Mouse (Mus musculus) kidney, embryonic 15.5 days (tissue): ENCODE measurements around the gene Sit1. TPM values are rescaled to one million over a fixed set of nuclear protein-coding genes. Genes with fewer than 3 reads are reported as not detected.
"Not testable (repeated sequence)": the region's sequence is repeated elsewhere in the genome, so short reads cannot be mapped to it uniquely, and the experiment has no call there.

Experiments
- ATAC-seq: fragments of 200-750 bp; cut with Nextera tagmentation; replicated peaks from 2 replicates; pipeline ENCODE4 v1.8.0; 2017; ENCODE audit warnings: moderate TSS enrichment; ENCODE audit not compliant: low FRiP score
- H3K27ac ChIP-seq: fragments of 300-500 bp; sonication (generic); 2 replicates; pipeline ENCODE4 v1.5.1; 2015; ENCODE audit warnings: mild to moderate bottlenecking, inconsistent platforms
- H3K27me3 ChIP-seq: fragments of 300-500 bp; sonication (generic); 2 replicates; pipeline ENCODE4 v1.6.1; 2015; ENCODE audit warnings: inconsistent platforms
- H3K36me3 ChIP-seq: fragments of 300-500 bp; sonication (generic); 2 replicates; pipeline ENCODE4 v1.6.1; 2015; ENCODE audit warnings: inconsistent platforms
- H3K4me1 ChIP-seq: fragments of 300-500 bp; sonication (generic); 2 replicates; pipeline ENCODE4 v1.6.1; 2015; ENCODE audit warnings: inconsistent platforms
- H3K4me2 ChIP-seq: fragments of 300-500 bp; sonication (generic); 2 replicates; pipeline ENCODE4 v1.6.1; 2015; ENCODE audit warnings: moderate library complexity, mild to moderate bottlenecking, inconsistent platforms
- H3K4me3 ChIP-seq: fragments of 300-500 bp; sonication (generic); replicated peaks from 2 replicates; pipeline ENCODE4 v1.5.1; 2015; ENCODE audit warnings: mild to moderate bottlenecking, inconsistent platforms
- H3K9ac ChIP-seq: fragments of 300-500 bp; sonication (generic); 2 replicates; pipeline ENCODE4 v1.6.1; 2015; ENCODE audit warnings: mild to moderate bottlenecking, inconsistent platforms
- H3K9me3 ChIP-seq: fragments of 300-500 bp; sonication (generic); replicated peaks from 2 replicates; pipeline ENCODE4 v1.6.1; 2016; ENCODE audit warnings: inconsistent platforms
- WGBS: fragments of 180-500 bp; shearing (Covaris S2); methylation state at CpG from one replicate; pipeline ENCODE4 v1.1.7; 2015; ENCODE audit warnings: mixed read lengths; 5-methylcytosine and 5-hydroxymethylcytosine counted together
- polyA plus RNA-seq: library from polyadenylated mRNA; unstranded; fragments of >200 nt; fragmentation: Nextera tagmentation; extraction: Ambion mirVana; gene quantifications from 2 replicates; pipeline ENCODE4 v1.2.1, GENCODE M21; 2015

Sit1 gene
- polyA plus RNA-seq, 1 experiment from 2014 or later: not detected

DNA sequence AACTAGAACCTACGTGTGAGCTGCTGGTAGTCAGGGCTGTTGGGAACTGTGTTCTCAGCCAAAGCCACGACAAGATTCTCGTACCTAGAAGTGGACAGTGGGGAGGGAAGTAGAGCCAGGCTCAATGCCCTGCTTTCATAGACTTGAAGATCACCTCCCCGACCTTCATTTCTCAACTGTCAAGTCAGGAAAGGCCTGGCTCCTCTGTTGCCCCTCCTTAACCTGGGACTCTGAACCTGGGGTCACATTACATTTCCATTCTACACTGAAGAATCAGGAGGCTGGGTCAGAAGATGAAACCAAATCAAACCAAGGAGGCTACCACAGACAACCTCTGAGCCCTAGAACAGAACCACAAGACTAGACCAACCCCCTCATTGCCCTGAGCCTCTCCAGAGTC lies 14.4 kb upstream of the Sit1 start:
- no peak for ATAC-seq

DNA sequence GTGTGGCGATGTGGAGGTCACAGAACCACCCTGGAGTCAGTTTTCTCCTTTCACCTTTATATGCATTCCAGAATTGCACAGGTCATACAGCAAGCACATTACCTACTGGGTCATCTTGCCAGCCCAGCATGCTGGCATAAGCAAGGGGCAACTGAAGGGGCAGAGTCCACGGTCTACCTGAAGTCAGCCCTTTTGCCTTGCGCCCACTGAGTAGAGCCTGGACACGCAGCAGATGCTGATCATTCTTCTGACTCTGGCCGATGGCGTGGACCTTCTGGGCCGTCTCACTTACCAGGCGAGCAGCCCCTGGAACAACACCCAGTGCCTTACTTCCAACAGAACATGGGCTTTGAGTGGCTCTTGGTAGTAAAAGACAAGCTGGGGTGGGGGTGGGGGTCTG lies 13.9 kb upstream of the Sit1 start:
- no peaks in the 10 kb centered on the region for H3K9me3 ChIP-seq
- H3K36me3 ChIP-seq: peaks cover 21% of the 10 kb centered on the region
- H3K4me1 ChIP-seq: peaks cover 50% of the 10 kb centered on the region
- H3K4me2 ChIP-seq: peak overlapping the region; percentile 84; the same call in 1 of the 2 replicates
- ATAC-seq: no peak
- no peak overlapping the region for H3K9ac ChIP-seq
- no peaks in the 10 kb centered on the region for H3K27me3 ChIP-seq
- 84% methylated on average over 8 of the region's 8 CpGs for WGBS
- no peak overlapping the region for H3K27ac ChIP-seq
- no peak overlapping the region for H3K4me3 ChIP-seq

More for the DNA sequence above, 14.4 kb upstream of the Sit1 start:
- H3K4me1 ChIP-seq: peaks cover 50% of the 10 kb centered on the region
- H3K9me3 ChIP-seq: no peaks in the 10 kb centered on the region
- H3K4me2 ChIP-seq: peak overlapping the region; percentile 84
- H3K27ac ChIP-seq: no peak overlapping the region
- peak overlapping the region; percentile 63; the same call in 1 of the 2 replicates for H3K9ac ChIP-seq
- peaks cover 21% of the 10 kb centered on the region for H3K36me3 ChIP-seq
- H3K27me3 ChIP-seq: no peaks in the 10 kb centered on the region
- H3K4me3 ChIP-seq: peak overlapping the region; percentile 68
- 65% methylated on average over 4 of the region's 4 CpGs for WGBS

DNA sequence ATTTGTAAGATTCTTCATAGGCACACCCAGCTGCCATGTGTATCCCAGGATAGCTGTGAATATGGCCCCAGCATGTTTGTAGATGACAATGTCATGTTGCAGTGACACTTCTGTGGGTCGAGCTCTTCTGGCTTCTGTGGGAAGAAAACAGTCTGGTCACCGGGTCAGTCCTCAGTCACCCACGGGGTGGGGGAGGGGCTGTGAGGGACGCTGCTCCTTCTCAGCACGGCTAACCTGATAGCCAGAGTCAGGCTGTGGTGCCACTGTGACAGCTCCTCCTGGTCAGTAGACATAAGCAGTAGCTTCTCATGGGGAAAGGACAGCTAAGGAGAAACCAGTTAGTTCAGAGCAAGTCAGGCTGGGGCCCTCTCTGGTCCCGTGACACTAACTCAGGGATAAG lies 13.1 kb upstream of the Sit1 start:
- Histone ChIP-seq H3K27ac (no peak overlapping the region), H3K9me3 (no peaks in the 10 kb centered on the region), H3K4me1 (peaks cover 50% of the 10 kb centered on the region), H3K36me3 (peaks cover 21% of the 10 kb centered on the region), H3K9ac (no peak overlapping the region), H3K4me2 (no peak overlapping the region), H3K27me3 (no peaks in the 10 kb centered on the region), H3K4me3 (no peak overlapping the region)
- 48% methylated on average over 6 of the region's 6 CpGs for WGBS
- ATAC-seq: no peak

DNA sequence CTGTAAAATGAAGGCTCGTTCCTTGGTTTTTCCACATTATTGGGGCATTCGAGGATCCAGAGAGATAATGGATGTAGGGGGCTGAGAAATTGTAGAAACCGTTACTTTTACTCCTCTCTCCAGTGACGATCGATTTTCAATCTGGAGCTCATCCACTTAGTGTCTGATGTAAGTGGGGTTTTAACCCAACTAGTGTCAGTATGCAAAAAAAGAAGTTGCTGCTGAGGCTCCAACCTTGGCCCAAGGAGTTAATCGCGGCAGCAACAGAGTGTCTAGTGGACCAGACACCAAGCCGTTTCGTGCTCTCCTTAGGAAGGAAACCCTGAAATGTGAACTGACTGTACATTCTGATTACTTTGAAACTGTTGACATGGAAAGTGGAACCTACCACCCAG lies 10.3 kb upstream of the Sit1 start:
- peaks cover 21% of the 10 kb centered on the region for H3K36me3 ChIP-seq
- H3K9me3 ChIP-seq: no peaks in the 10 kb centered on the region
- 1% methylated on average over 9 of the region's 9 CpGs for WGBS
- H3K27ac ChIP-seq: peak overlapping the region; percentile 92
- peaks cover 39% of the 10 kb centered on the region for H3K4me1 ChIP-seq
- ATAC-seq: no peak
- peak overlapping the region; percentile 79 for H3K4me3 ChIP-seq
- peak overlapping the region; percentile 70 for H3K4me2 ChIP-seq
- no peaks in the 10 kb centered on the region for H3K27me3 ChIP-seq
- H3K9ac ChIP-seq: peak overlapping the region; percentile 78

DNA sequence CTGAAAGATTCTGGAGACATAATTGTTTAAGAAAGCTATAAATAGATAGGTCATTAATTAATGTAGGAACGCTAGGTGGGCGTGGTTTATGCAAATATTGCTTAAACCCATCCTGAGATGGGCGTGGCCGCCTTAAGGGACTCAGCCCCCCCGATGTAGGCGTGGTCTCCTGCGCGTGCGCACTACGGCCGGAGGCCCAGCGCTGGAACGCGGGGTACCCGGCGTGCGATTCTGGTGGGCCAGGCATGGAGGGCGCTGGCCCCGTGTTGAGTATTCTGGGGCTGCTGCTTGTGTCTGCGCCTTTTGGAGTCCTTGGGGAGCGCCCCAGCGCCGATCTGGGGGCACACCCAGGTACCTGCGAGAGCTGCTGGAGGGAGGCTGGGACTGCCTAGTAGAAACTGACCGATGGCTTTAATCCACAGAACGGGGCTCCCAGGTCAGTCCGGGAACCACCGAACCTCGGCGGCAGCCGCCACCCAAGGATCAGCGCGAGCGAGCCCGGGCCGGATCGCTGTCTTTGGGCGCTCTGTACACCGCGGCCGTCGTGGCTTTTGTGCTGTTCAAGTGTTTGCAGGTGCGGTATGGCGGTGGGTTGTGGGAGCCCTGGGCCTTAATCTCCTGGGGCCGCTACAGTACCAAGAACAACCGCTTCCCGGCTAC lies 9.8 kb upstream of the Sit1 start:
- WGBS: under 1% methylated on average over 47 of the region's 47 CpGs
- no peaks in the 10 kb centered on the region for H3K27me3 ChIP-seq
- H3K36me3 ChIP-seq: peaks cover 21% of the 10 kb centered on the region
- ATAC-seq: peak; percentile 89
- H3K4me3 ChIP-seq: peak overlapping the region; percentile 79
- H3K4me2 ChIP-seq: peak overlapping the region; percentile 70
- no peaks in the 10 kb centered on the region for H3K9me3 ChIP-seq
- H3K4me1 ChIP-seq: peaks cover 34% of the 10 kb centered on the region
- peak overlapping the region; percentile 92 for H3K27ac ChIP-seq
- peak overlapping the region; percentile 78 for H3K9ac ChIP-seq

DNA sequence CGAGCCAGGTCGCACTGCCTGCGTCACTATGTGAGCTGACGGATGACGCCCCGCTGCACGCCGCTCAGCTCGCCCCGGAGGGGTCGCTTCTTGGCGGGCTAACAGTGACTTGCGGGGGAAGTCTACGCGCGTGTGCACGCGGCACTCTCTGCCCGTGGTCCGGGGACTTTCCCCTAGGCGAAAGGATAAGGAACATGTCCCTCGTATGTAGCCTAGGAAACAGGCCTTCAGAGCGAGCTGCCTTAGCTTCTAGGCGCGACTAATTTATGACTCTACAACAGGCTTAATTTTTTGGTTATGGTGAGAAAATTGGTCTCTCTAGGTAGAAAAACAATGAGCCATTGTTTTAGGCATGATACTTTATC lies 9.3 kb upstream of the Sit1 start, which contains the start of gene Ccdc107:
TSS of gene Ccdc107 (plus strand) at position 80 of the 365 bp plus-strand sequence.
- WGBS: under 1% methylated on average over 25 of the region's 25 CpGs

DNA sequence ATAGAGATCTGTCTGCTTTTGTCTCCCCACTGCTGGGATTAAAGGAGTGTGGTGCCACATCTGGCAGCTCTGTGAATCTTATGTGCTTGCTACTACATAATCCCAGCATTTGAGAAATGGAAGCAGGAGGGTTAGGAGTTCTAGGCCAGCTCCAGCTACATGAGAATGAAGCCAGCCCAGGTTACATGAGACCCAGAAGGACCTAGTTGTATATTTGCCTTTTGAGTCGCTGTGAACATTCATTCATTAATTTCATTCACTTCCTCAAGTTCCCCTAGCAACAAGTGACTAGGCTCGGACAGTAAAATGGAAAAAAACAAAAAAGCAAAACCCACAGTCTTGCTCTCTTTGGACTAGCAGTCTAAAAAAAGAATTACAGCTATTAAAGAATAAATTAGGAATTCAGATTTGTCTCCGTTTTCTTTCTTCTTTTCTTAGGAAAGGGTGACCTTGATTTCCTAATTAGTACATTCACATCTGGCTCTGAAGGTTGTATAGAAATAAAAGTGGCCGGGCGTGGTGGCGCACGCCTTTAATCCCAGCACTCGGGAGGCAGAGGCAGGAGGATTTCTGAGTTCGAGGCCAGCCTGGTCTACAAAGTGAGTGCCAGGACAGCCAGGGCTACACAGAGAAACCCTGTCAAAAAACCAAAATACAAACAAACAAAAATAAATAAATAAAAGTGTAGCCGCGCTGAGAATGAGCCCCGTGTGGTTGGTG lies 8.7 kb upstream of the Sit1 start:
- ATAC-seq: no peak
- 43% methylated on average over 12 of the region's 12 CpGs for whole genome bisulfite sequencing

More for the DNA sequence above, 9.3 kb upstream of the Sit1 start, which contains the start of gene Ccdc107:
- no peaks in the 10 kb centered on the region for H3K9me3 ChIP-seq
- H3K4me3 ChIP-seq: peak within 1 kb of the TSS; percentile 79
- peaks cover 20% of the 10 kb centered on the region for H3K36me3 ChIP-seq
- H3K9ac ChIP-seq: peak within 1 kb of the TSS; percentile 78
- peak within 1 kb of the TSS; percentile 70 for H3K4me2 ChIP-seq
- peak within 1 kb of the TSS; percentile 92 for H3K27ac ChIP-seq
- ATAC-seq: peak; percentile 98
- H3K4me1 ChIP-seq: peaks cover 28% of the 10 kb centered on the region
- H3K27me3 ChIP-seq: no peaks in the 10 kb centered on the region

DNA sequence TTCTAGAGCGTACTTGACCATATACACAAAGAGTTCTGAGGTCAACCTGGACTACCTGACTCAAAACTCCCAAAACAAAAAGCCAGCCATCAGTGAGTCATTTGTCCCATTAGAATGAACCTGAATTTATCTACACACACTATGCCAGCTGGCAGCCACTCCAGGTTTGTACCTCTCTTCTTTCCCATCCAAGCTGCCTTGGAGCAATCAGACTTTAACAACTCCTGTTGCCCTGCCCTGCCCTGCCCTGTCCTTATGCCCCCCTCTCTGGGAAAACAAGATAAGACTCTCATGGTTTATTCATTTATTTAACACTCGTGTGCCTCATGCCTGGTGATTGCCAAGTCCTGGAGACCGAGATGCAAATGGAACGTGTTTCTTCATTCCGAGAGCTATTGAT lies 7.3 kb upstream of the Sit1 start:
- Histone ChIP-seq H3K4me1 (peaks cover 16% of the 10 kb centered on the region), H3K27me3 (no peaks in the 10 kb centered on the region), H3K36me3 (peaks cover 2% of the 10 kb centered on the region), H3K4me3 (no peak overlapping the region), H3K4me2 (no peak overlapping the region), H3K9me3 (no peaks in the 10 kb centered on the region), H3K27ac (no peak overlapping the region), H3K9ac (no peak overlapping the region)
- no peak for ATAC-seq
- WGBS: 90% methylated on average over 5 of the region's 5 CpGs

More for the DNA sequence above, 8.7 kb upstream of the Sit1 start:
- Histone ChIP-seq H3K4me3 (peak overlapping the region; percentile 79), H3K27ac (peak overlapping the region; percentile 92), H3K9ac (no peak overlapping the region), H3K4me1 (peaks cover 23% of the 10 kb centered on the region), H3K4me2 (peak overlapping the region; percentile 70), H3K9me3 (no peaks in the 10 kb centered on the region), H3K36me3 (peaks cover 16% of the 10 kb centered on the region), H3K27me3 (no peaks in the 10 kb centered on the region)

DNA sequence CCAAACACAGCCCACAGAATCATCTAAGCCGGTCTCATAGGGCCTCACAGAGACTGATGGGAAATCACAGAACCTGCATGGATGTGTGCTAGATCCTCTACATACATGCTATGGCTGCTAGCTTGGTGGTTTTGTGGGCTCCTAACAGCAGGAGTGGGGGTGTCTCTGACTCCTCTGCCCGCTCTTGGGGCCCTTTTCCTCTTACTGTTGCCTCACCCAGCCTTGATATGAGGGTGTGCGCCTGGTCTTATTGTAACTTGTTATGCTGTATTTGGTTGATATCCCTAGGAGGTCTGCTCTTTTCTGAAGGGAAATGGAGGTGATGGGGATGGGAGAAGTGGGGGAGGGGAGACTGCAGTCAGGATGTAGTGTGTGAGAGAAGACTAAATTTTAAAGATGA lies 6.1 kb upstream of the Sit1 start:
- peaks cover 10% of the 10 kb centered on the region for H3K4me1 ChIP-seq
- H3K27ac ChIP-seq: no peak overlapping the region
- H3K9ac ChIP-seq: no peak overlapping the region
- H3K4me2 ChIP-seq: no peak overlapping the region
- no peaks in the 10 kb centered on the region for H3K27me3 ChIP-seq
- no peak overlapping the region for H3K4me3 ChIP-seq
- no peak for ATAC-seq
- H3K36me3 ChIP-seq: no peaks in the 10 kb centered on the region
- WGBS: 90% methylated on average over 3 of the region's 3 CpGs
- no peaks in the 10 kb centered on the region for H3K9me3 ChIP-seq

DNA sequence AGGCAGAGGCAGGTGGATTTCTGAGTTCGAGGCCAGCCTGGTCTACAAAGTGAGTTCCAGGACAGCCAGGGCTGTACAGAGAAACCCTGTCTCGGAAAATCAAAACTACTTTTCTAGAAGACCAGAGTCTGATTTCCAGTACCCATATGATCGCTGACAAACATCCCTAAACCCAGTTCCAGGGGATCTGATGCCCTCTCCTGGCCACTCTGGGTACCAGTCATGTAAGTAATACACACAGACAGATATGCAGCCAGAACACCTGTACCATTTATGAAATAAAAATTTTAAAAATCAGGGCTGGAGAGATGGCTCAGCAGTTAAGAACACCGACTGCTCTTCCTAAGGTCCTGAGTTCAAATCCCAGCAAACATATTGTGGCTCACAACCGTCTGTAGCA lies 2.1 kb upstream of the Sit1 start:
- ATAC-seq, H3K27ac ChIP-seq, H3K27me3 ChIP-seq, H3K4me3 ChIP-seq, H3K9ac ChIP-seq, H3K4me1 ChIP-seq, H3K36me3 ChIP-seq, H3K4me2 ChIP-seq, H3K9me3 ChIP-seq: not testable (repeated sequence)
- 85% methylated on average over 5 of the region's 5 CpGs for WGBS

DNA sequence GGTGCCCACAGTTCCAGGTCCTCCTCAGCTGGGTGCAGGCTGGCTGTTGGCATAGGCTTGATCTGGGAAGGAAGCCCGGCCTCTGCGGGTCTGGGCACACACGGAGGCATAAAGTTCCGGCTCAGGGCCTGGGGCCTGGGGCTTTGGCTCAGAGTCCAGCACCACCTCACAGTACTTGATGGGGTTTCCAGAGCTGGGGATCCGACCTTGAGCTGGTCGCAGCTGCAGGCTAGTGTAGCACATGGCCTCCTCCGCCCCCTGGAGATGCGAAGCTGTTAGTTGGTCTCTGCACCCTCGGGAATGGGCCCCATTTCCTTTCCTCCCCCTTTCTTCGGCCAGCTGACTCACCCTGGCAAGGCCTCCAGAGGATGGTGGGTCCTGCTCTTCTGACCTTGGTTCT lies 943 bp downstream of the Sit1 start:
- 67% methylated on average over 10 of the region's 10 CpGs for WGBS
- no peak overlapping the region for H3K4me3 ChIP-seq
- H3K36me3 ChIP-seq: no peaks in the 10 kb centered on the region
- no peak overlapping the region for H3K27ac ChIP-seq
- H3K27me3 ChIP-seq: no peaks in the 10 kb centered on the region
- H3K9me3 ChIP-seq: no peaks in the 10 kb centered on the region
- peaks cover 13% of the 10 kb centered on the region for H3K4me1 ChIP-seq
- H3K4me2 ChIP-seq: no peak overlapping the region
- no peak for ATAC-seq
- no peak overlapping the region for H3K9ac ChIP-seq

DNA sequence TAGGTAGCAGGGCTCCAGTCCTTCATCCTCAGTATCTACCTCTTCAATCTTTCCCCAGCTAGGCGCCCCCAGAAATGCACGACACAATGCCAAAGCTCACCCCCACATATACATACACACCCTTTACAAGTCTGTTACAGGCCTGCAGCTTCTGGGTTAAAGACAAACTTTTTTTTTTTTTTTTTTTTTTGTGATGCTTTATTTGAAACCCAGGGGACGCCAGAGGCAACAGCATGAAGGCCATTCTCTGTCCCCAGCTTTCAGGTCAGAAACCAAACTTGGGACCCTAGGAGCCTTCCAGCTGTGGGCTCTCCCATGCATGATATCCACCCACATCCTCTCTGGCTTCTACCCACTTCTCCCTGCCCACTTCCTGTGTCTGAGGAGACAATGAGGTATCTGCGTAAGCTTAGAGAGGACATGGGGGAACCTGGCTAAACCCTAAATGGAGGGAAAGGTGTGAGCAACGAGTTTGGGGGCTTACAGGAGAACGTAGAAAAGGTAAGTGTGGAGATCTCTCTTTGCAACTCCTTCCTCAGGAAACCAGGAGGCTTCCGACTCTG lies 1.6 kb downstream of the Sit1 start:
- no peak for ATAC-seq
- Histone ChIP-seq H3K4me3 (no peak overlapping the region), H3K9me3 (no peaks in the 10 kb centered on the region), H3K36me3 (no peaks in the 10 kb centered on the region), H3K9ac (no peak overlapping the region), H3K4me2 (no peak overlapping the region), H3K27ac (no peak overlapping the region), H3K27me3 (no peaks in the 10 kb centered on the region), H3K4me1 (peaks cover 13% of the 10 kb centered on the region)
- WGBS: 75% methylated on average over 7 of the region's 7 CpGs
